Mouse (Mus musculus) heart, postnatal 0 days (tissue): Measurements from ENCODE around the gene Krtap4-6. TPM values are rescaled to one million over a fixed set of nuclear protein-coding genes. Genes with fewer than 3 reads are reported as not detected.
"Not testable (repeated sequence)": the region's sequence is repeated elsewhere in the genome, so short reads cannot be mapped to it uniquely, and the experiment has no call there.

Experiments
- ATAC-seq: fragments of 200-750 bp; cut with Nextera tagmentation; 2 replicates; pipeline ENCODE4 v1.8.0; 2017; ENCODE audit warnings: low read depth, moderate number of reproducible peaks, moderate library complexity; ENCODE audit not compliant: insufficient read depth
- DNase-seq: peaks from one replicate; pipeline ENCODE4 v3.0.0-alpha.2; 2016; ENCODE audit warnings: low spot score
- H3K27ac ChIP-seq: fragments of 300-500 bp; sonication (generic); 2 replicates; pipeline ENCODE4 v1.5.1; 2014; ENCODE audit warnings: low read depth, mild to moderate bottlenecking
- H3K27me3 ChIP-seq: fragments of 300-500 bp; sonication (generic); 2 replicates; pipeline ENCODE4 v1.6.1; 2014; ENCODE audit warnings: low read length, mixed read lengths; ENCODE audit not compliant: control insufficient read depth, insufficient read depth
- H3K36me3 ChIP-seq: fragments of 300-500 bp; sonication (generic); replicated peaks from 2 replicates; pipeline ENCODE4 v1.6.1; 2014; ENCODE audit warnings: low read length, mixed read lengths; ENCODE audit not compliant: control insufficient read depth, insufficient read depth
- H3K4me1 ChIP-seq: fragments of 300-500 bp; sonication (generic); 2 replicates; pipeline ENCODE4 v1.6.1; 2014; ENCODE audit warnings: antibody characterized with exemption; ENCODE audit not compliant: control insufficient read depth, insufficient read depth
- H3K4me2 ChIP-seq: fragments of 300-500 bp; sonication (generic); 2 replicates; pipeline ENCODE4 v1.6.1; 2014; ENCODE audit warnings: low read depth, mild to moderate bottlenecking, low read length, moderate library complexity
- H3K4me3 ChIP-seq: fragments of 300-500 bp; sonication (generic); 2 replicates; pipeline ENCODE4 v1.5.1; 2014; ENCODE audit warnings: low read depth, low read length
- H3K9ac ChIP-seq: fragments of 300-500 bp; sonication (generic); replicated peaks from 2 replicates; pipeline ENCODE4 v1.6.1; 2014; ENCODE audit warnings: low read depth, low read length, mixed read lengths
- H3K9me3 ChIP-seq: fragments of 300-500 bp; sonication (generic); replicated peaks from 2 replicates; pipeline ENCODE4 v1.6.1; 2016; ENCODE audit warnings: low read length; ENCODE audit not compliant: control insufficient read depth
- CTCF ChIP-seq: IDR thresholded peaks from 2 replicates; pipeline ENCODE4 v1.5.1; 2016; ENCODE audit warnings: antibody characterized with exemption, control low read depth, low read depth
- EP300 ChIP-seq: IDR thresholded peaks from 2 replicates; pipeline ENCODE4 v1.6.1; 2016; ENCODE audit warnings: antibody characterized with exemption, low read depth
- WGBS: fragments of 180-500 bp; shearing (Covaris S2); extraction: QIAGEN DNeasy Blood & Tissue Kit; methylation state at CpG from one replicate; pipeline ENCODE4 v1.1.7; 2014; 5-methylcytosine and 5-hydroxymethylcytosine counted together
- polyA plus RNA-seq: library from polyadenylated mRNA; unstranded; fragments of >200 nt; fragmentation: Nextera tagmentation; extraction: Ambion mirVana; gene quantifications from 2 replicates; pipeline ENCODE4 v1.2.1, GENCODE M21; 2015
- total RNA-seq: library from RNA; depleted of rRNA; stranded (reverse); fragments of >200 nt; gene quantifications from 2 replicates; pipeline ENCODE4 v1.2.3, GENCODE M21; 2014; ENCODE audit warnings: low replicate concordance

Krtap4-6 gene
- total and polyA plus RNA-seq, 2 experiments from 2014 or later, result not detected

DNA sequence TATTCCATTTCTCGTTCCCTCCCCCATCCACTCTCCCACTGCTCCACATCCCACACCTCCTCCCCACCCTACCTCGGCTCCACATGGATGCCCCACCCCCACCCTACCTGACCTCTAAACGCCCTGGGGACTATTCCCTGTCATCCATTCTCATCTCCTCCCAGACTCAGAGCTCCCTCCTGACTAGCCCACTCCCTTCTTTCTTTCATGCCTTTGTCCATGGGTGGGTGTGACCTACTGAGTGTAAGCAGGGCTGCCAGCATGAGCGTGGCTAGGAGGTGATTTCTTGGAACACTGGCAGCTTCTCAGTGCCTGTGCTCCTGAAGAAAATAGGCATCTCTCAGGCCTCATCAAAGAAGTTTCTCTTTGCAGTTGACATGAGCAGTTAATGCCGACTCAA is 8.7 kb downstream of the Krtap4-6 start:
- H3K9me3 ChIP-seq, result no peaks in the 10 kb centered on the region
- ATAC-seq, result no peak
- no peak overlapping the region for H3K4me2 ChIP-seq
- H3K27ac ChIP-seq, result no peak overlapping the region
- no peaks in the 10 kb centered on the region for H3K27me3 ChIP-seq
- H3K36me3 ChIP-seq, result no peaks in the 10 kb centered on the region
- H3K4me3 ChIP-seq, result no peak overlapping the region
- WGBS, result 58% methylated on average over 5 of the region's 5 CpGs
- DNase-seq, result no peak
- H3K9ac ChIP-seq, result no peak overlapping the region
- no peak for TF ChIP-seq CTCF
- TF ChIP-seq EP300, result no peak
- H3K4me1 ChIP-seq, result no peaks in the 10 kb centered on the region

DNA sequence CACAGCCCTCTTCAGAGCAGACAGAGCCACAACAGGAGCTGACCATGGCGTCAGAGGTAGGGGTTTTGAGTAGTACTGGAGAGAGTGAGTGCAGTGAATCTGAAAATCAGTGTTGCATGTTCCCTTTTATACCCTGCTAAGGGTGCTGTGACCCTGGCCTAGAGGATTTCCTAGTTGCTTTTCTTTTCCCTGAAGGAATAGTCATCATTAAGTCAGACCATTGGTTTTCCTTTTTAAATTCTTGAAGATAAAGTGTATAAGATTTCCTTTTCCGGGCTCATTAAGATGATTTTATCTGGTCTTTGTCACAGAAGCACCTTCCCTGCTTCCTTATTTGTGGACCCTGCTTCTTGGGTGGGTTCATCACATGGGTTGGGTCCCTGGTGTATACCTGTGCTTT is 15.6 kb downstream of the Krtap4-6 start, which contains the start of gene Gm11555:
TSS of gene Gm11555 (minus strand) at position 101 of the 400 bp plus-strand sequence.
- H3K9ac ChIP-seq, result no peak within 1 kb of the TSS
- no peaks in the 10 kb centered on the region for H3K4me1 ChIP-seq
- TF ChIP-seq CTCF (no peak), EP300 (no peak)
- no peak within 1 kb of the TSS for H3K27ac ChIP-seq
- H3K4me3 ChIP-seq, result no peak within 1 kb of the TSS
- no peaks in the 10 kb centered on the region for H3K36me3 ChIP-seq
- WGBS, result 70% methylated on average over 2 of the region's 2 CpGs
- DNase-seq (no peak), ATAC-seq (no peak)
- no peaks in the 10 kb centered on the region for H3K9me3 ChIP-seq
- no peaks in the 10 kb centered on the region for H3K27me3 ChIP-seq
- no peak within 1 kb of the TSS for H3K4me2 ChIP-seq

DNA sequence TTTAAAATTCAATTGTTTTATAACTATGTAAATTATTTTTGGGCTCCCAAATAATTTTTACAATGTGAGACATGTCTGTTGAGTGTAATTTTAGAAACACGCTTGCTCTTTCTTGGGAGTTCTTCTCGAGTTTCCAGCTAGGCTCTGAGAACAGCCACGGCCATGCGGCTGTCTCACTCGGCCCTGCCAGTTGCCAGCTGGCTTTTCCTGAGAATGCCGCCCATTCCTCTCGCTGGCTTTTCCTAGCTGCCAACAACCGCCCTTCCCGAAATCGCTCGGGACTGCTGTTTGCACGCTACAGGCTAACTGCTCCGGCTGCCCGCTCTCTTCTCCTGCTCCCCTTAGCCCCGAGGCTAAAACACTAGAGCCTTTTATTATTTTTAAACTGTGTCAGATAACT is 19.3 kb downstream of the Krtap4-6 start:
- H3K9me3 ChIP-seq, result no peaks in the 10 kb centered on the region
- ATAC-seq (no peak), DNase-seq (no peak)
- TF ChIP-seq CTCF (no peak), EP300 (no peak)
- no peaks in the 10 kb centered on the region for H3K27me3 ChIP-seq
- no peak overlapping the region for H3K4me2 ChIP-seq
- H3K36me3 ChIP-seq, result no peaks in the 10 kb centered on the region
- H3K27ac ChIP-seq, result no peak overlapping the region
- no peaks in the 10 kb centered on the region for H3K4me1 ChIP-seq
- no peak overlapping the region for H3K4me3 ChIP-seq
- no peak overlapping the region for H3K9ac ChIP-seq
- WGBS, result 77% methylated on average over 15 of the region's 15 CpGs

DNA sequence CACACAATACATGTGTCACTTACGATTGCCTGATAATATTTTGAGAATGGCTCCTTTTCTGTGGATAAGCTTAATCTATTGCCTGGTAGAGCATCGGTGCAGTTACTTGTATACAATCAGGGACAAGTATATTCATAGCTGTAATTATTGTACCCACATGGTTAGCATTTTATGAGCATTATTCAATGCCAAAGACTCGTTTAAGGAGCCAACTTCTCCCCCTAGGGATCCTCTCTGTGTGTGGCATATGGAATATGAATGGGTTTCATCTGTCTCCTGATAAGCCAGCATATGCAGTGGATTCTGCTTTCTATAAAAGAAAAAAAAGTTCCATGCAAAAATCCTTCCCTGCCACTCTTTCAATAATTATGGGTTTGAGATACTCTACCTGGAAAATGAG is 21.4 kb downstream of the Krtap4-6 start:
- no peak overlapping the region for H3K4me2 ChIP-seq
- no peaks in the 10 kb centered on the region for H3K4me1 ChIP-seq
- DNase-seq (no peak), ATAC-seq (no peak)
- no peak overlapping the region for H3K4me3 ChIP-seq
- TF ChIP-seq CTCF, result no peak
- no peak for TF ChIP-seq EP300
- H3K36me3 ChIP-seq, result no peaks in the 10 kb centered on the region
- 70% methylated on average over 3 of the region's 3 CpGs for WGBS
- H3K9me3 ChIP-seq, result no peaks in the 10 kb centered on the region
- no peaks in the 10 kb centered on the region for H3K27me3 ChIP-seq
- H3K9ac ChIP-seq, result no peak overlapping the region
- no peak overlapping the region for H3K27ac ChIP-seq

DNA sequence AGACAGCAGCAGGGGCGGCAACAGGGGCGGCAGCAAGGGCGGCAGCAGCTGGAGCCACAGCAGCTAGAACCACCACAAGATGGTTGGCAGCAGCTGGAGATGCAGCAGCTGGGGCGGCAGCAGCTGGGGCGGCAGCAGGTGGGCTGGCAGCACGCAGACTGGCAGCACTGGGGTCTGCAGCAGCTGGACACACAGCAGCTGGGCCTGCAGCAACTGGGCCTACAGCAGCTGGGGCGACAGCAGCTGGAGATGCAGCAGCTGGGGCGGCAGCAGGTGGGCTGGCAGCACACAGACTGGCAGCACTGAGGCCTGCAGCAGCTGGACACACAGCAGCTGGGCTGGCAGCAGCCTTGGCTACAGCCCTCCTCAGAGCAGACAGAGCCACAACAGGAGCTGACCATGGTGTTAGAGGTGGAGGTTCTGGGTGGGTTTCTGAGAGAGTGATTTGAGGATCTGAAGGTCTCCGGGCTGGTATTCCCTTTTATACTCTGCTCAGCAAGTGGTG is 22.1 kb downstream of the Krtap4-6 start, which contains the start of gene Krtap4-7:
TSS of gene Krtap4-7 (minus strand) at position 455 of the 505 bp plus-strand sequence.
- H3K4me2 ChIP-seq, H3K27me3 ChIP-seq, H3K4me1 ChIP-seq, DNase-seq, ATAC-seq, H3K9ac ChIP-seq, H3K27ac ChIP-seq, H3K4me3 ChIP-seq, H3K9me3 ChIP-seq, H3K36me3 ChIP-seq: not testable (repeated sequence)
- 78% methylated on average over 9 of the region's 9 CpGs for WGBS

DNA sequence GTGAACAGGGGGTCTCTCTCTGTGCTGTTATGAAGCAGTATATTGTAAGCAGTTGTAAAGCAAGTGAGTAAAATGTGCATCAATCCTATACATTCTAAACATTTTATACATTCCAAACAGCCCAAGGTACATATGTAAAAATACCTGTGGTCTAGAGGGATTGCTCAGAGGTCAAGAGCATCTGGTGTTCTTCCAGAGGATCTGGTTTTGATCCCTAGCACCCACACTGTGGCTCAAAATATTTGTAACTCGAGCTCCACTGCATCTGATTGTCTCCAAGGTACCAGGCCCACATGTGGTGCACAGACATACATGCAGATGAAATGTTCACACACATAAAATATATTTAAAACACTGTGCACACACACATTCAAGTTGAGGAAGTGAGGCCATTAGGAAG is 24.8 kb downstream of the Krtap4-6 start:
- H3K4me1 ChIP-seq, result no peaks in the 10 kb centered on the region
- H3K27me3 ChIP-seq, result no peaks in the 10 kb centered on the region
- WGBS, result 13% methylated on average over 1 of the region's 1 CpGs
- H3K9ac ChIP-seq, result no peak overlapping the region
- no peak for DNase-seq
- H3K4me3 ChIP-seq, result no peak overlapping the region
- TF ChIP-seq CTCF (no peak), EP300 (no peak)
- H3K9me3 ChIP-seq, result no peaks in the 10 kb centered on the region
- no peaks in the 10 kb centered on the region for H3K36me3 ChIP-seq
- no peak overlapping the region for H3K27ac ChIP-seq
- ATAC-seq, result no peak
- no peak overlapping the region for H3K4me2 ChIP-seq
